Mouse (Mus musculus): ENCODE data around the gene Gm9857. TPM values are rescaled to one million over a fixed set of nuclear protein-coding genes. Genes with fewer than 3 reads are reported as not detected.

Gm9857 gene
- total RNA-seq, 1 experiment from 2014 or later: not detected

GRCm38 (mm10) chr3:108892080-108892479 lies 48.2 kb downstream of the Gm9857 start:
- ATAC-seq (replicated peaks; ENCODE audit: insufficient number of reproducible peaks, low FRiP score, low TSS enrichment, poor library complexity, severe bottlenecking): no peak

Other genes with a start within 250 kb of the Gm9857 start
- 7.2 to 9.7 TPM (median 9.6 TPM) in 3 replicates for gene Gpsm2, start 218.1 kb downstream of the Gm9857 start, total RNA-seq (2017)
- gene Aknad1, start 200.8 kb downstream of the Gm9857 start, total RNA-seq (2017): not detected in 3 replicates
- 93.4 to 111 TPM (median 93.8 TPM) in 3 replicates for gene Stxbp3, start 99.9 kb downstream of the Gm9857 start, total RNA-seq (2017)
- gene Fndc7, start 50.4 kb downstream of the Gm9857 start, total RNA-seq (2017): 0.53 to 0.68 TPM in 2 of 3 replicates, not detected in the other
- gene Prpf38b, start 28.7 kb downstream of the Gm9857 start, total RNA-seq (2017): 327 to 440 TPM (median 383 TPM) in 3 replicates
- gene Henmt1, start 572 bp downstream of the Gm9857 start, total RNA-seq (2017): not detected in 3 replicates
- 17.6 to 26.8 TPM (median 25.0 TPM) in 3 replicates for gene Fam102b, start 87.2 kb upstream of the Gm9857 start, total RNA-seq (2017)
- gene Slc25a54, start 140.0 kb upstream of the Gm9857 start, total RNA-seq (2017): 1.4 TPM in 1 of 3 replicates, not detected in the others
- 33.5 to 62.0 TPM (median 44.1 TPM) in 3 replicates for gene Slc25a24, start 182.7 kb upstream of the Gm9857 start, total RNA-seq (2017)

Data from monocyte, adult 5-6 weeks (primary cell).